Mouse (Mus musculus) heart, embryonic 16.5 days (tissue): Measurements from ENCODE around the gene Myh14. TPM values are rescaled to one million over a fixed set of nuclear protein-coding genes. Genes with fewer than 3 reads are reported as not detected.

ENCODE experiments used
- ATAC-seq: fragments of 200-750 bp; cut with Nextera tagmentation; replicated peaks from 2 replicates; pipeline ENCODE4 v1.8.0; 2017; ENCODE audit warnings: moderate number of reproducible peaks; ENCODE audit not compliant: insufficient read depth, low FRiP score; ENCODE audit errors: extremely low read depth
- H3K27ac ChIP-seq: fragments of 300-500 bp; sonication (generic); 2 replicates; pipeline ENCODE4 v1.5.1; 2014; ENCODE audit warnings: mild to moderate bottlenecking, low read length, control low read depth, moderate library complexity
- H3K27me3 ChIP-seq: fragments of 300-500 bp; sonication (generic); 2 replicates; pipeline ENCODE4 v1.6.1; 2014; ENCODE audit warnings: low read length, mixed read lengths; ENCODE audit not compliant: control insufficient read depth, insufficient read depth
- H3K36me3 ChIP-seq: fragments of 300-500 bp; sonication (generic); 2 replicates; pipeline ENCODE4 v1.6.1; 2014; ENCODE audit not compliant: control insufficient read depth, insufficient read depth
- H3K4me1 ChIP-seq: fragments of 300-500 bp; sonication (generic); 2 replicates; pipeline ENCODE4 v1.6.1; 2014; ENCODE audit warnings: low read length, mixed read lengths; ENCODE audit not compliant: control insufficient read depth, insufficient read depth
- H3K4me2 ChIP-seq: fragments of 300-500 bp; sonication (generic); 2 replicates; pipeline ENCODE4 v1.6.1; 2014; ENCODE audit warnings: low read depth, mild to moderate bottlenecking, control low read depth, low read length
- H3K4me3 ChIP-seq: fragments of 300-500 bp; sonication (generic); 2 replicates; pipeline ENCODE4 v1.5.1; 2014; ENCODE audit warnings: mild to moderate bottlenecking, control low read depth, low read length
- H3K9ac ChIP-seq: fragments of 300-500 bp; sonication (generic); 2 replicates; pipeline ENCODE4 v1.6.1; 2014; ENCODE audit warnings: low read length, control low read depth
- H3K9me3 ChIP-seq: fragments of 300-500 bp; sonication (generic); replicated peaks from 2 replicates; pipeline ENCODE4 v1.6.1; 2016; ENCODE audit warnings: low read length; ENCODE audit not compliant: control insufficient read depth
- WGBS: fragments of 180-500 bp; shearing (Covaris S2); extraction: QIAGEN DNeasy Blood & Tissue Kit; methylation state at CpG from one replicate; pipeline ENCODE4 v1.1.7; 2014; 5-methylcytosine and 5-hydroxymethylcytosine counted together
- polyA plus RNA-seq: library from polyadenylated mRNA; unstranded; fragments of >200 nt; fragmentation: Nextera tagmentation; extraction: Ambion mirVana; gene quantifications from 2 replicates; pipeline ENCODE4 v1.2.1, GENCODE M21; 2015

The Myh14 gene
- polyA plus RNA-seq, 1 experiment from 2014 or later = 1.5 TPM

DNA sequence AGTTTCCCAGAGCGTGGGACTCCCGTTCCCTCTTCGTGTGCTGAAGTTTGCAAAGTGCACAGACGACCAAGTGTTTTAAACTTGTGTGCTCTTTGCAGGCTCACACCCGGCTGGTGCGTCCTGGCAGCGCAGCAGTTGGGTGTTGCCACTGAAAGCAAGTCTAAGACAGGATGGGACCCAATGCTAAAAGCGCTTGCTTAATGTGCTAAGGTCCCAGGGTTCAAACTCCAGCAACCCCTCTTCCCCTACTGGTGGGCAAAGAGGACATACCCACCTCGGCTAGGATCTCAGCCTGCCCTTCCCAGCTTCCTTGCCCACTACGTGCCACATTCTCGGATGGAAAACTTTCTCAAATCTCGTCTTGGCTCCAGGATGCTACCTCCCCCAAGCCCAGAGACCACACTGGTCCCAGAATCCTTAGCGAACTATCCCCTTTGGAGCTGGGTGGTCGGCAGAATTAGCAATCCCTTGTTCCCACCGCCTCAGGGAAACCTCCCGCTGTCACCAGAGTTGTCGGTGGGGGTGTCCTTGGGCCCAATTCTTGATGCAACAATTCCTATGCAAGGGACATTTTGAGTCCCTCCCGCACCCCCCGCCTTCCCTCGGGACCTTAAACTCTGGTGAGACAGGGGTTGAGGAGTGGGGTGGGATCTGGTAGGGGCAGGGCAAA is 67.3 kb downstream of the Myh14 start:
- H3K4me3 ChIP-seq = no peak overlapping the region
- H3K9me3 ChIP-seq = 0 out of 2 replicates have a peak, but pooled peaks cover 5% of the 10 kb centered on the region
- no peaks in the 10 kb centered on the region for H3K36me3 ChIP-seq
- no peak overlapping the region for H3K4me2 ChIP-seq
- peaks cover 72% of the 10 kb centered on the region for H3K27me3 ChIP-seq
- 0 out of 2 replicates have a peak, but pooled peaks cover 2% of the 10 kb centered on the region for H3K4me1 ChIP-seq
- H3K27ac ChIP-seq = no peak overlapping the region
- 4% methylated on average over 20 of the region's 20 CpGs for WGBS
- no peak overlapping the region for H3K9ac ChIP-seq
- ATAC-seq = no peak

DNA sequence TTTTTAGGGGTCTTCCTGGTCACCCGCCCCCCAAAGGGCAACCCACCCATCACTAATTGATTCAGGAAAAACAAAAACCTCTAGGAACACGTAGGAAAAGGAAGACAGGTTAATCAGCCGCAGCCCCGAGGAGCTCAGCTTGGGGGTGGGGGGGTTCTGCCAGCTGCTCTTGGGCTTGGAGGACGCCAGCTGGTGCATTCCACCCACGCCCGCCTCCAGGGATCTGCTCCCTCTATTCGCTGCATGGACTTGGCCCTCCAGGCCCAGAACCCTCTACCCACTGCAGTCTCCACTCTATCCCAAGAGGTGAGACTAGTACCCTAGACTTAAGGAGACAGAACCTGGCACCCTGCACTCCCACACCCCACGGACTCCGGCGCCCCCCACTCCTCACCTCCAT is 68.2 kb downstream of the Myh14 start:
- 0 out of 2 replicates have a peak, but pooled peaks cover 2% of the 10 kb centered on the region for H3K4me1 ChIP-seq
- peaks cover 72% of the 10 kb centered on the region for H3K27me3 ChIP-seq
- H3K27ac ChIP-seq = no peak overlapping the region
- H3K9me3 ChIP-seq = no peaks in the 10 kb centered on the region
- H3K4me2 ChIP-seq = no peak overlapping the region
- no peak overlapping the region for H3K9ac ChIP-seq
- no peak overlapping the region for H3K4me3 ChIP-seq
- ATAC-seq = no peak
- no peaks in the 10 kb centered on the region for H3K36me3 ChIP-seq
- 10% methylated on average over 11 of the region's 11 CpGs for WGBS

DNA sequence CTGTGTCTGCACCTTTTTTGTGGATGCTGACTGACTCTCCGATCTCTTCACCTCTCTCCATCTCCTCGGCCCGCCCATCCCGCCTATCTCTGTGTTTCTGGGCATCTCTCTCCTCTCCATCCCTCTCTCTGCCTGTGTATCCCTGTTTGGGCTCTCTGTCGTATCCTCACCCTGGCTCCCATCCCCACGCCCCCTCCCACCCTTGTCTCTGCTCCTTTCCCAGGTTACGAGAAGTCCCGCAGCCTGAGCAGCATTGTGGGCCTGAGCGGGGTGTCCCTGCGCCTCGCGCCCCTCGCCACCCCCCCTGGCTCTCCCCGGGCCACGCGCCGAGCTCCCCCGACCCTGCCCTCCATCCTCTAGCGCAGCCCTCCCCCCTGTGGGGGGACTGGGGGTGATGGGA is 69.0 kb downstream of the Myh14 start:
- ATAC-seq = no peak
- H3K27ac ChIP-seq = no peak overlapping the region
- H3K9ac ChIP-seq = no peak overlapping the region

DNA sequence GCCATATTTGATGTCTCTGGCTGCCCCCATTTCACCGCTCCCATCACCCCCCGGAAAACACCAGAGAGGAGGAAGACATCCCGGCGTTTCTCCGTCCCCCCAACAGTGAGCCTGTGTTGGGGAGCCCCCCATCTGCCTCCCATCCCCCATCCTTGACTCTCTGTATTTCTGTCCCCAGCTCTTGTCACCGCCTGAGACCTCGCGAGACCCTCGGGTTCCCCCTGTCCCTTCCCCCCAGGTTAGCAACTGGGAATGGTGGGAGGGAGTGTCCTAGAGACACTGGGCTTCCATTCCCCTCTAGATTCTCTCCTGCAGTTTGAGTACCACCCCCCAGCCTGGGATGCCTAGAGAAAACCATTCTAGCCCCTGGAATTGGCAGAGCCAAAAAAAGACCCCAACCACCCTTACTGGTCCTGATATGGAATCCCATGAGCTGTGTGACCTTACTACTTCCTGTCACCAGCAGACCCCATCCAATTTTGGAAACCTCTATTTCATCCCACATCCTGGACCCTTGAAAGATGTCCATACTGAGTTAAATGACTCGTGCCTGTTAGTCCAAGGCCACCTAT is 69.9 kb downstream of the Myh14 start:
- 74% methylated on average over 10 of the region's 10 CpGs for WGBS
- no peak for ATAC-seq

More for the DNA sequence above, 69.0 kb downstream of the Myh14 start:
- H3K9me3 ChIP-seq = no peaks in the 10 kb centered on the region
- WGBS = 19% methylated on average over 19 of the region's 19 CpGs
- H3K4me3 ChIP-seq = no peak overlapping the region
- 0 out of 2 replicates have a peak, but pooled peaks cover 2% of the 10 kb centered on the region for H3K4me1 ChIP-seq
- no peak overlapping the region for H3K4me2 ChIP-seq
- H3K27me3 ChIP-seq = peaks cover 66% of the 10 kb centered on the region
- H3K36me3 ChIP-seq = no peaks in the 10 kb centered on the region

DNA sequence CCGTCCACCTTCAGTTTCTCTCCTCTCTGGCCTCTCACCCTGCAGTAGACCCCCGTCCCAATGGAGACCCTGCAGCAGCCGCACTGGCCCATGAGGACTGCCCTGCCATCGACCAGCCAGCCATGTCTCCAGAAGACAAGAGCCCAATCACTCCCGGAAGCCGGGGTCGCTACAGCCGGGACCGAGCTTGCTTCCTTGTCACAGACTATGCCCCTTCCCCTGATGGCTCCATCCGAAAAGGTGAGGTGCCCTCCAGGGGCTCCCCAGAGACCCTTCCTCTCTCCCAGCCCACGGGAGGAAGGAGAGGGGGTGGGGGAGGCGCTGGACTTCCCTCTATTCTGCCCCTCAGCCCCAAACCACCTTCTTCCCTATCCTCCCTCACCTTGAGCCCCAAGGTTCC is 72.3 kb downstream of the Myh14 start:
- no peak overlapping the region for H3K9ac ChIP-seq
- H3K27me3 ChIP-seq = peaks cover 45% of the 10 kb centered on the region
- ATAC-seq = no peak
- 81% methylated on average over 11 of the region's 12 CpGs for WGBS
- no peak overlapping the region for H3K4me2 ChIP-seq
- H3K4me3 ChIP-seq = no peak overlapping the region
- no peaks in the 10 kb centered on the region for H3K4me1 ChIP-seq
- no peaks in the 10 kb centered on the region for H3K36me3 ChIP-seq
- no peak overlapping the region for H3K27ac ChIP-seq
- H3K9me3 ChIP-seq = no peaks in the 10 kb centered on the region

More for the DNA sequence above, 69.9 kb downstream of the Myh14 start:
- no peak overlapping the region for H3K4me2 ChIP-seq
- H3K4me1 ChIP-seq = 0 out of 2 replicates have a peak, but pooled peaks cover 2% of the 10 kb centered on the region
- no peak overlapping the region for H3K4me3 ChIP-seq
- H3K9me3 ChIP-seq = no peaks in the 10 kb centered on the region
- H3K9ac ChIP-seq = no peak overlapping the region
- H3K27ac ChIP-seq = no peak overlapping the region
- H3K27me3 ChIP-seq = peaks cover 57% of the 10 kb centered on the region
- H3K36me3 ChIP-seq = no peaks in the 10 kb centered on the region

DNA sequence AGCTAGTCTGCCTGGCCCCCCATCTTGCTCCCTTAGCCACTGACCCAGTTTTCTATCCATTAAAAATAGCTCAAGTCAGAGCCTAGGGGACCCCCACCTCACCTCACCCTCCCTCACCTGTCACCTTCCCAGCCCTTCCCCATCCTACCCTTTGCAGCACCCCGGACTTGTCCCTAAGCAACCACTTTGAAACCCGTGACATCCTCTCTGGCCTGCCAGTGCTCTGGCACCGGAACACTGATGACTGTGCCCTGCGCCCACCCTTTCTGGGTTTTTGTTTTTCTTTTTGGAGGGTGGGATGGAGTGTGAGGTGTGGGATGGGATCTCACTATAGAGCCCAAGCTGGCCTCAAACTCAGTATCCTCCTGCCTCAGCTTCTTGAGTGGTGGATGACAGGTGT is 73.0 kb downstream of the Myh14 start:
- Histone ChIP-seq H3K4me2 (no peak overlapping the region), H3K4me1 (no peaks in the 10 kb centered on the region), H3K36me3 (no peaks in the 10 kb centered on the region), H3K9me3 (no peaks in the 10 kb centered on the region), H3K9ac (no peak overlapping the region), H3K27ac (no peak overlapping the region), H3K4me3 (no peak overlapping the region), H3K27me3 (peaks cover 45% of the 10 kb centered on the region)
- ATAC-seq = no peak
- 83% methylated on average over 4 of the region's 4 CpGs for WGBS

DNA sequence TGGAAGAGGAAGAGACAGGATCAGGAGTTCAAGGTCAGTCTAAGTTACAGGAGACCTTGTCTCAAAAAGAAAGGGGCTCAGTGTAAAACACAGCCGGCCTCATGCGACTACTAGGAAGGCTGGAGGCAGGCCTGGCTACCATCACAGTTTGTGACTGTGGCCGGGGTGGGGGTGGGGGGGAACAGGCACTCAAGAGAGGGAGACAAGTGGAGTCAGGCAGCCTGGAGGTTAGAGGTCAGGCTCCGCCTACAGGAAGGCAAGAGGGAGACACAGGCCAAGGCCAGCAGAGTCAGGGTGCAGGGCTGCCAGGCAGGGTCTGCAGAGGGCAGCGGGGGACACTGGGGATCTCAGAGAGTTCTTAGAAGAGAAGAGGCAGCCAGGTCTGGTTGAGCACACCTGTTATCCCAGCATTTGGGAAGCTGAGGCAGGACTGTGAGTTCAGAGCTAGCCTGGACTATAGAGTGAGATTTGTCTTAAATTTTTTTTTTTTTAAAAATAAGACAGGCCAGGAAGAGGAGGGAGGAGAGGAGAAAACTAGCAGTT is 73.6 kb downstream of the Myh14 start:
- no peaks in the 10 kb centered on the region for H3K9me3 ChIP-seq
- H3K27me3 ChIP-seq = peaks cover 45% of the 10 kb centered on the region
- 50% methylated on average over 5 of the region's 5 CpGs for WGBS

DNA sequence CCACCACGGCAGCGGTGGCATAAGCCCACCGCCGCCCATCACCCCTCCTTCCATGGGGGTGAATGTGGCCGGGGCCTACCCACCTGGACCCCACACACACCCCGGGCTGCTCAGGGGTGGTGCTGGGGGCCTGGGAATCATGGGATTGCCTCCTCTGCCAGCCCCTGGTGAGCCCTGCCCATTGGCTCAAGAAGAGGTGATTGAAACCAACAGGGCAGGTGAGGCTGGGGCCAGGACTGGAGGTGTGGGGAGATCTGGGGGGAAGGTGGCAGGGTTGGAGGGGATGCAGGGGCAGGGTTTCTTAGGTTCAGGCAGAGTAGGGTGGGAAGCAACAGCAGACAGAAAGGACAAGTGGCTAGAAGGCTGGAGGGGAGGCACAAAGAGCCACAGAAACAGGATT is 74.6 kb downstream of the Myh14 start:
- Histone ChIP-seq H3K4me2 (no peak overlapping the region), H3K9ac (no peak overlapping the region), H3K27me3 (peaks cover 44% of the 10 kb centered on the region), H3K4me3 (no peak overlapping the region), H3K4me1 (peaks cover 2% of the 10 kb centered on the region), H3K9me3 (no peaks in the 10 kb centered on the region), H3K27ac (no peak overlapping the region), H3K36me3 (no peaks in the 10 kb centered on the region)
- ATAC-seq = no peak
- 89% methylated on average over 6 of the region's 6 CpGs for WGBS

More for the DNA sequence above, 73.6 kb downstream of the Myh14 start:
- H3K36me3 ChIP-seq = no peaks in the 10 kb centered on the region
- H3K4me3 ChIP-seq = no peak overlapping the region
- H3K4me2 ChIP-seq = no peak overlapping the region
- ATAC-seq = no peak
- H3K9ac ChIP-seq = no peak overlapping the region
- H3K4me1 ChIP-seq = no peaks in the 10 kb centered on the region
- H3K27ac ChIP-seq = no peak overlapping the region

DNA sequence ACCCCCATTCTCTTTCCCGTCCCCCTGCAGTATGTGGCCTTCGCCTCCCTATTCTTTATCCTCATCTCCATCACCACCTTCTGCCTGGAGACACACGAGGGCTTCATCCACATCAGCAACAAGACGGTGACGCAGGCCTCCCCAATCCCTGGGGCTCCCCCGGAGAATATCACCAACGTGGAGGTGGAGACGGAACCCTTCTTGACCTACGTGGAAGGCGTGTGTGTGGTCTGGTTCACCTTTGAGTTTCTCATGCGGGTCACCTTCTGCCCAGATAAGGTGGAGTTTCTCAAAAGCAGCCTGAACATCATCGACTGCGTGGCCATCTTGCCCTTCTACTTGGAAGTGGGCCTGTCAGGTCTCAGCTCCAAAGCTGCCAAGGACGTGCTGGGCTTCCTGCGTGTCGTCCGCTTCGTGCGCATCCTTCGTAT is 75.5 kb downstream of the Myh14 start:
- Histone ChIP-seq H3K27ac (no peak overlapping the region), H3K36me3 (no peaks in the 10 kb centered on the region), H3K27me3 (peaks cover 46% of the 10 kb centered on the region), H3K4me3 (no peak overlapping the region), H3K4me2 (no peak overlapping the region), H3K9me3 (no peaks in the 10 kb centered on the region), H3K9ac (no peak overlapping the region), H3K4me1 (peaks cover 8% of the 10 kb centered on the region)
- WGBS = 88% methylated on average over 20 of the region's 20 CpGs
- no peak for ATAC-seq
